Mouse (Mus musculus): ENCODE results near the gene Ehd4. TPM values are rescaled to one million over a fixed set of nuclear protein-coding genes. Genes with fewer than 3 reads are reported as not detected.

Ehd4 gene
- polyA plus RNA-seq, 1 experiment from 2014 or later = 50.4 TPM

- Histone ChIP-seq H3K36me3 (ENCODE audit: insufficient read depth, low read length) (peaks cover 53% of the 10 kb centered on the region), H3K9me3 (ENCODE audit: low read length) (no peaks in the 10 kb centered on the region), H3K4me3 (ENCODE audit: low read length) (no peak overlapping the region), H3K27me3 (ENCODE audit: insufficient read depth, low read length) (no peaks in the 10 kb centered on the region), H3K4me2 (replicated peaks; ENCODE audit: low read depth, low read length) (no peak overlapping the region), H3K4me1 (ENCODE audit: insufficient read depth, low read length) (peaks cover 4% of the 10 kb centered on the region; the same call in 1 of the 2 replicates), H3K27ac (ENCODE audit: low read length) (no peak overlapping the region), H3K9ac (replicated peaks; ENCODE audit: low read length) (no peak overlapping the region)
- 86% methylated on average over 5 of the region's 5 CpGs for WGBS
- no peak for ATAC-seq (ENCODE audit: low FRiP score, low TSS enrichment)
Measured at GRCm38 (mm10) chr2:120040991-120041390, 113.4 kb downstream of the Ehd4 start.

Other genes with a start within 250 kb of the Ehd4 start
- gene Mapkbp1, start 181.9 kb downstream of the Ehd4 start, polyA plus RNA-seq (2015; fragmentation: Nextera tagmentation; extraction: Ambion mirVana) = 3.2 and 4.0 TPM in 2 replicates
- 24.7 and 25.2 TPM in 2 replicates for gene Jmjd7, start 127.1 kb downstream of the Ehd4 start, polyA plus RNA-seq (2015; fragmentation: Nextera tagmentation; extraction: Ambion mirVana)
- gene Gm28042, start 127.1 kb downstream of the Ehd4 start, polyA plus RNA-seq (2015; fragmentation: Nextera tagmentation; extraction: Ambion mirVana) = 4.0 and 6.0 TPM in 2 replicates
- gene Pla2g4b, start 121.2 kb downstream of the Ehd4 start, polyA plus RNA-seq (2015; fragmentation: Nextera tagmentation; extraction: Ambion mirVana) = 2.0 and 2.6 TPM in 2 replicates
- 0.05 TPM in 1 of 2 replicates, not detected in the other for gene Pla2g4e, start 90.7 kb upstream of the Ehd4 start, polyA plus RNA-seq (2015; fragmentation: Nextera tagmentation; extraction: Ambion mirVana)
- gene Pla2g4d, start 134.6 kb upstream of the Ehd4 start, polyA plus RNA-seq (2015; fragmentation: Nextera tagmentation; extraction: Ambion mirVana) = 0.04 and 0.14 TPM in 2 replicates
- 0.07 TPM in 1 of 2 replicates, not detected in the other for gene Pla2g4f, start 159.6 kb upstream of the Ehd4 start, polyA plus RNA-seq (2015; fragmentation: Nextera tagmentation; extraction: Ambion mirVana)
- 22.7 and 26.1 TPM in 2 replicates for gene Vps39, start 198.5 kb upstream of the Ehd4 start, polyA plus RNA-seq (2015; fragmentation: Nextera tagmentation; extraction: Ambion mirVana)
- 11.7 and 12.9 TPM in 2 replicates for gene Ganc, start 249.3 kb upstream of the Ehd4 start, polyA plus RNA-seq (2015; fragmentation: Nextera tagmentation; extraction: Ambion mirVana)
- 6.4 and 9.6 TPM in 2 replicates for gene Tmem87a, start 249.5 kb upstream of the Ehd4 start, polyA plus RNA-seq (2015; fragmentation: Nextera tagmentation; extraction: Ambion mirVana)